Mouse (Mus musculus): ENCODE data around the gene Gpr173. TPM values are rescaled to one million over a fixed set of nuclear protein-coding genes. Genes with fewer than 3 reads are reported as not detected.

Gpr173 gene
- total RNA-seq, 2 experiments from 2014 or later = 19.1 to 21.3 TPM

- DNase-seq (ENCODE audit: low spot score in 2 of 2) = no peak
Measured at GRCm38 (mm10) chrX:152307371-152307770, 61.1 kb downstream of the Gpr173 start.

- DNase-seq (ENCODE audit: low spot score in 2 of 2) = no peak
Measured at GRCm38 (mm10) chrX:152306224-152306623, 62.3 kb downstream of the Gpr173 start.

Other genes starting within 250 kb of the Gpr173 start
- 100 to 1,000 TPM; 135 to 143 TPM for gene Iqsec2, start 224.4 kb downstream of the Gpr173 start, total RNA-seq (2021)
- 10 to 100 TPM; 52.0 to 71.2 TPM for gene Kdm5c, start 135.7 kb downstream of the Gpr173 start, total RNA-seq (2021)
- gene Kantr, start 41.2 kb downstream of the Gpr173 start, total RNA-seq (2021) = 10 to 100 TPM; 48.1 to 50.2 TPM
- 10 to 100 TPM; 77.2 to 87.0 TPM for gene Tspyl2, start 26.3 kb downstream of the Gpr173 start, total RNA-seq (2021)
- not detected for gene Cldn34a, start 194.6 kb upstream of the Gpr173 start, total RNA-seq (2021)